Comparison of ENCODE assay signal across 28 mouse cellular contexts in the genomic region with DNA sequence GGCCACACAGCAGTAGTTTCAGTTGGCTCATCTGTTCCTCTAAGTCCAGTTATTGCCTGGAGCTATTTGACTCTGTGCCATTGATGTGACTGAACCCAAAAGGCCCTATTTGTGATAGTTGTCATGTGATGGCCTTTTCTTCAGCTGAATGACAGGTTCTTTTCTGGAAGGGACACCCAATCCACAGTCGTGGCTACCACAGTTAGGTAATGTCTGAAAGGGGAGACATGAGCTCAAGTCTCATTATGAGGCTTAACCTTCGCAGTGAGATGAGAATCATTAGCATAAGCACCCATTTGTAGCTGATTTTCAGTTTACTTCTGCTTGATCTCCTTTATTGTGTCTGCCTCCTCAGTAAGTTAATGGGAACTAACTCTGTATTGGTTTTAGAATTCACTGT.
A peak's percentile ranks its signal among the peaks of the same experiment; 100 is the strongest.
DNase-seq lines count a peak whose midpoint lies in the region; ATAC-seq and TF ChIP-seq lines count a peak whose summit lies in the region.
"Had no signal": no experiment of that assay in that cellular context is flagged by ENCODE, and none has a peak within 500 bp of the region (broad histone marks: within the 10 kb centered on the region; RNA-seq: fewer than 3 reads in every experiment).

No protein-coding gene starts in this region.

- ATAC-seq in midbrain, embryonic 12.5 days (ENCODE audit: low FRiP score, low read depth) = peak; percentile 62
- no peak for ATAC-seq in midbrain, embryonic 14.5 days (ENCODE audit: low FRiP score, low TSS enrichment)
- ATAC-seq in forebrain, embryonic 13.5 days = peak; percentile 95
- peak; percentile 94 for ATAC-seq in forebrain, embryonic 16.5 days
- ATAC-seq in hindbrain, embryonic 13.5 days (ENCODE audit: low FRiP score) = no peak
- ATAC-seq in granulocyte monocyte progenitor cell, adult 5-6 weeks (replicated peaks; ENCODE audit: poor library complexity, severe bottlenecking) = no peak
- ATAC-seq: activated CD4-positive, CD25-positive, alpha-beta regulatory T cell, adult 4 months; CD4-positive, CD25-positive, alpha-beta regulatory T cell, adult 4 months; intestine, postnatal 0 days had no signal

- WGBS in midbrain, embryonic 12.5 days = 49% methylated on average over 2 of the region's 2 CpGs
- WGBS in midbrain, embryonic 14.5 days = 53% methylated on average over 2 of the region's 2 CpGs
- 11% methylated on average over 2 of the region's 2 CpGs for WGBS in forebrain, embryonic 13.5 days
- WGBS in forebrain, embryonic 16.5 days = 11% methylated on average over 2 of the region's 2 CpGs
- 45% methylated on average over 2 of the region's 2 CpGs for WGBS in hindbrain, embryonic 13.5 days

- no peak overlapping the region for H3K27ac ChIP-seq in midbrain, embryonic 12.5 days (replicated peaks)
- no peak overlapping the region for H3K27ac ChIP-seq in midbrain, embryonic 14.5 days (replicated peaks; ENCODE audit: low read depth, low read length)
- H3K27ac ChIP-seq in forebrain, embryonic 13.5 days = peak overlapping the region; percentile 41; the same call in 1 of the 2 replicates
- peak overlapping the region; percentile 58 for H3K27ac ChIP-seq in forebrain, embryonic 16.5 days (ENCODE audit: low read length)
- H3K27ac ChIP-seq in hindbrain, embryonic 13.5 days = no peak overlapping the region
- H3K27ac ChIP-seq: embryonic facial prominence, embryonic 10.5 days; embryonic facial prominence, embryonic 13.5 days; gastrocnemius, adult 2 months; heart, embryonic 10.5 days; heart, embryonic 13.5 days; hindbrain, embryonic 15.5 days had no signal

- no peak for TF ChIP-seq POLR2A in brain, embryonic 14.5 days (IDR thresholded peaks at IDR 0.05; ENCODE audit: borderline replicate concordance, extremely low read depth, insufficient read depth, insufficient read length, poor library complexity, severe bottlenecking)

- no peak overlapping the region for H3K4me3 ChIP-seq in midbrain, embryonic 12.5 days
- no peak overlapping the region for H3K4me3 ChIP-seq in midbrain, embryonic 14.5 days (replicated peaks; ENCODE audit: low read depth, low read length)
- no peak overlapping the region for H3K4me3 ChIP-seq in forebrain, embryonic 13.5 days
- no peak overlapping the region for H3K4me3 ChIP-seq in forebrain, embryonic 16.5 days (replicated peaks; ENCODE audit: low read length)
- H3K4me3 ChIP-seq in hindbrain, embryonic 13.5 days = no peak overlapping the region
- H3K4me3 ChIP-seq: embryonic facial prominence, embryonic 10.5 days; embryonic facial prominence, embryonic 13.5 days; erythroblast, embryonic 14.5 days; gastrocnemius, adult 2 months; heart, embryonic 10.5 days; heart, embryonic 13.5 days; hindbrain, embryonic 15.5 days had no signal

- no peaks in the 10 kb centered on the region for H3K4me1 ChIP-seq in midbrain, embryonic 12.5 days
- no peaks in the 10 kb centered on the region for H3K4me1 ChIP-seq in midbrain, embryonic 14.5 days (ENCODE audit: control insufficient read depth, insufficient read depth, low read length)
- peaks cover 11% of the 10 kb centered on the region for H3K4me1 ChIP-seq in forebrain, embryonic 13.5 days
- H3K4me1 ChIP-seq in forebrain, embryonic 16.5 days (replicated peaks; ENCODE audit: control insufficient read depth, insufficient read depth, low read length) = no peaks in the 10 kb centered on the region
- no peaks in the 10 kb centered on the region for H3K4me1 ChIP-seq in hindbrain, embryonic 13.5 days (replicated peaks)
- H3K4me1 ChIP-seq: embryonic facial prominence, embryonic 13.5 days; heart, embryonic 10.5 days; heart, embryonic 13.5 days; hindbrain, embryonic 15.5 days had no signal

- H3K36me3 ChIP-seq in midbrain, embryonic 12.5 days = no peaks in the 10 kb centered on the region
- no peaks in the 10 kb centered on the region for H3K36me3 ChIP-seq in midbrain, embryonic 14.5 days (ENCODE audit: control insufficient read depth, insufficient read depth, low read length)
- no peaks in the 10 kb centered on the region for H3K36me3 ChIP-seq in forebrain, embryonic 13.5 days (ENCODE audit: poor library complexity, severe bottlenecking)
- H3K36me3 ChIP-seq in forebrain, embryonic 16.5 days (ENCODE audit: control insufficient read depth, insufficient read depth) = no peaks in the 10 kb centered on the region
- H3K36me3 ChIP-seq in hindbrain, embryonic 13.5 days = no peaks in the 10 kb centered on the region
- H3K36me3 ChIP-seq: embryonic facial prominence, embryonic 10.5 days; embryonic facial prominence, embryonic 13.5 days; heart, embryonic 10.5 days; heart, embryonic 13.5 days; hindbrain, embryonic 15.5 days had no signal

- no peak for TF ChIP-seq CTCF in brain, embryonic 14.5 days (IDR thresholded peaks at IDR 0.05; ENCODE audit: borderline replicate concordance, extremely low read depth, insufficient read depth, insufficient read length)

- no peak for DNase-seq in midbrain, embryonic 14.5 days
- DNase-seq in brain, embryonic 14.5 days (ENCODE audit: low read depth) = peak; percentile 94
- DNase-seq in heart, adult 9 months (ENCODE audit: low spot score in 2 of 2) = no peak
- DNase-seq: adrenal gland, adult 8-10 months; adrenal gland, postnatal 25 days; cerebellum, adult 18-20 months; cerebellum, adult 9-11 months; cerebellum, postnatal 36 days; embryo, embryonic 11 days; gastrocnemius, adult 2 months; gastrocnemius, postnatal 14 days; heart, adult 18-20 months; heart, postnatal 14 days; heart, postnatal 4 days had no signal

- no peak overlapping the region for H3K9ac ChIP-seq in midbrain, embryonic 12.5 days (replicated peaks)
- H3K9ac ChIP-seq in midbrain, embryonic 14.5 days (replicated peaks; ENCODE audit: low read length) = no peak overlapping the region
- H3K9ac ChIP-seq in forebrain, embryonic 13.5 days = no peak overlapping the region
- H3K9ac ChIP-seq in forebrain, embryonic 16.5 days (replicated peaks; ENCODE audit: low read depth, low read length) = no peak overlapping the region
- H3K9ac ChIP-seq in hindbrain, embryonic 13.5 days = no peak overlapping the region
- H3K9ac ChIP-seq: embryonic facial prominence, embryonic 13.5 days; heart, embryonic 13.5 days; hindbrain, embryonic 15.5 days had no signal

- H3K4me2 ChIP-seq in midbrain, embryonic 12.5 days (replicated peaks) = no peak overlapping the region
- H3K4me2 ChIP-seq in midbrain, embryonic 14.5 days (ENCODE audit: low read length) = no peak overlapping the region
- H3K4me2 ChIP-seq in forebrain, embryonic 13.5 days = no peak overlapping the region
- H3K4me2 ChIP-seq in forebrain, embryonic 16.5 days (ENCODE audit: low read length) = no peak overlapping the region
- no peak overlapping the region for H3K4me2 ChIP-seq in hindbrain, embryonic 13.5 days
- H3K4me2 ChIP-seq: embryonic facial prominence, embryonic 13.5 days; heart, embryonic 13.5 days; hindbrain, embryonic 15.5 days had no signal

- no peaks in the 10 kb centered on the region for H3K9me3 ChIP-seq in midbrain, embryonic 12.5 days
- H3K9me3 ChIP-seq in midbrain, embryonic 14.5 days (ENCODE audit: control insufficient read depth, low read length) = no peaks in the 10 kb centered on the region
- H3K9me3 ChIP-seq in forebrain, embryonic 13.5 days (replicated peaks) = no peaks in the 10 kb centered on the region
- H3K9me3 ChIP-seq in forebrain, embryonic 16.5 days (ENCODE audit: control insufficient read depth, low read length) = no peaks in the 10 kb centered on the region
- no peaks in the 10 kb centered on the region for H3K9me3 ChIP-seq in hindbrain, embryonic 13.5 days
- H3K9me3 ChIP-seq: embryonic facial prominence, embryonic 10.5 days; embryonic facial prominence, embryonic 13.5 days; heart, embryonic 10.5 days; heart, embryonic 13.5 days; hindbrain, embryonic 15.5 days had no signal

- no peaks in the 10 kb centered on the region for H3K27me3 ChIP-seq in midbrain, embryonic 12.5 days
- H3K27me3 ChIP-seq in midbrain, embryonic 14.5 days (ENCODE audit: control insufficient read depth, insufficient read depth, low read length) = no peaks in the 10 kb centered on the region
- no peaks in the 10 kb centered on the region for H3K27me3 ChIP-seq in forebrain, embryonic 13.5 days
- H3K27me3 ChIP-seq in forebrain, embryonic 16.5 days (replicated peaks; ENCODE audit: control insufficient read depth, insufficient read depth, low read length) = no peaks in the 10 kb centered on the region
- H3K27me3 ChIP-seq in hindbrain, embryonic 13.5 days = no peaks in the 10 kb centered on the region
- H3K27me3 ChIP-seq: embryonic facial prominence, embryonic 13.5 days; heart, embryonic 13.5 days; hindbrain, embryonic 15.5 days had no signal

Comparison
In these comparisons a context has a peak if more than half of its experiments do, and no peak if none do; other contexts are left out.
1. ATAC-seq: peak in midbrain, embryonic 12.5 days (single experiment), forebrain, embryonic 13.5 days (single experiment) and forebrain, embryonic 16.5 days (single experiment); none in midbrain, embryonic 14.5 days (single experiment), hindbrain, embryonic 13.5 days (single experiment) and granulocyte monocyte progenitor cell, adult 5-6 weeks (single experiment).
2. H3K27ac ChIP-seq: peak in forebrain, embryonic 13.5 days (single experiment) and forebrain, embryonic 16.5 days (single experiment); none in midbrain, embryonic 12.5 days (single experiment), midbrain, embryonic 14.5 days (single experiment) and hindbrain, embryonic 13.5 days (single experiment).